Mouse (Mus musculus) kidney, adult 2 months (tissue): ENCODE results near the gene Wap.

Experiments
- CTCF ChIP-seq: fragments of 200-500 bp; conservative IDR thresholded peaks from 2 replicates; pipeline ENCODE4 v1.5.1; 2011; ENCODE audit warnings: low read depth, mild to moderate bottlenecking, control low read depth, low read length, moderate library complexity, mixed read lengths; ENCODE audit not compliant: insufficient read depth, insufficient read length
- POLR2A ChIP-seq: fragments of 200-500 bp; IDR thresholded peaks from one replicate; pipeline ENCODE4 v1.6.1; 2011; ENCODE audit warnings: low read depth, low read length, control low read depth

DNA sequence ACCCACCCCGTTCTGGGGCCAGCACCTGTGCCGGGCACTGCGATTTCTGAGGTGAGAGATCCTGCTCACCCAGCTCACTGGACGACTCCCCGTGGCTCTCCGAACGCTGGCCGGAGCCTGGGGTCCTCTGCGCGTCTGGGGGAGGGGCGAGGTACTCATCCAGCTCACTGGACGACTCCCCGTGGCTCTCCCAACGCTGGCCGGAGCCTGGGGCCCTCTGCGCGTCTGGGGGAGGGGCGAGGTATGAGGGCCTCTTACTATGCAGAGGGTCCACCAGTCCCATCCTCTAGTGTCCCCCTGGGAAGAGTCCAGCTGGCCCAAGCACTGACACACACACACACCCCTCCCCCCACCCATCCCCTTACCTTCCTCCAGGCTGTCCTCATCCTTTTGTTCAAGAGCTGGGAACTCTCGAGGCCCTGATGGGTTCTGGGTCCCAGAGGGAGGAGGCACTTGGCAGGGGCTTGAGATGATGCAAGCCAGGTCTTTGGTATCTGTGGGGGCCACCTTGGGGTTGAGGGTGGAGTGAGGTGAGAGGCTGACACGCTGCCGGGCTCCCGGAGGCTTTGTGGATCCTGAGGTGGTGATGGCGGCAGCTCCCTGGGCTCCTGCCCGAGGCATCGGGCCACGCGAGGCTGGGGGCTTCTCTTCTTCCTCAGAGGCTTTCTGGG, 39.3 kb downstream of the Wap start:
- TF ChIP-seq POLR2A = no peak
- TF ChIP-seq CTCF = no peak
